Mouse (Mus musculus) hindbrain, postnatal 0 days (tissue): ENCODE measurements at regions not wholly inside any gene's neighbourhood (a gene's known extent, or its start where the extent isn't known, plus 50 kb on each side); places are given as distances from the start of the nearest gene placed in this dataset.

ENCODE experiments used
- ATAC-seq: fragments of 200-750 bp; cut with Nextera tagmentation; 2 replicates; pipeline ENCODE4 v1.8.0; 2017; ENCODE audit warnings: mild to moderate bottlenecking, moderate TSS enrichment, moderate library complexity
- DNase-seq: peaks from one replicate; pipeline ENCODE4 v3.0.0-alpha.2; 2015; ENCODE audit warnings: low spot score
- H3K27ac ChIP-seq: fragments of 300-500 bp; sonication (generic); 2 replicates; pipeline ENCODE4 v1.5.1; 2014; ENCODE audit warnings: mild to moderate bottlenecking
- H3K27me3 ChIP-seq: fragments of 300-500 bp; sonication (generic); 2 replicates; pipeline ENCODE4 v1.6.1; 2014; ENCODE audit warnings: low read length, mixed read lengths; ENCODE audit not compliant: insufficient read depth
- H3K36me3 ChIP-seq: fragments of 300-500 bp; sonication (generic); 2 replicates; pipeline ENCODE4 v1.6.1; 2014; ENCODE audit warnings: low read length, mixed read lengths; ENCODE audit not compliant: insufficient read depth
- H3K4me1 ChIP-seq: fragments of 300-500 bp; sonication (generic); 2 replicates; pipeline ENCODE4 v1.6.1; 2014; ENCODE audit warnings: antibody characterized with exemption, low read length, mixed read lengths; ENCODE audit not compliant: insufficient read depth
- H3K4me2 ChIP-seq: fragments of 300-500 bp; sonication (generic); 2 replicates; pipeline ENCODE4 v1.6.1; 2014; ENCODE audit warnings: low read depth, mild to moderate bottlenecking, low read length, moderate library complexity, mixed read lengths
- H3K4me3 ChIP-seq: fragments of 300-500 bp; sonication (generic); 2 replicates; pipeline ENCODE4 v1.5.1; 2014; ENCODE audit warnings: low read length
- H3K9ac ChIP-seq: fragments of 300-500 bp; sonication (generic); replicated peaks from 2 replicates; pipeline ENCODE4 v1.6.1; 2014; ENCODE audit warnings: mild to moderate bottlenecking, low read length, moderate library complexity, mixed read lengths
- H3K9me3 ChIP-seq: fragments of 300-500 bp; sonication (generic); 2 replicates; pipeline ENCODE4 v1.6.1; 2016; ENCODE audit warnings: low read length, mixed read lengths
- CTCF ChIP-seq: IDR thresholded peaks from 2 replicates; pipeline ENCODE4 v1.5.1; 2016; ENCODE audit warnings: antibody characterized with exemption, control low read depth, low read depth
- WGBS: fragments of 180-500 bp; shearing (Covaris S2); extraction: QIAGEN DNeasy Blood & Tissue Kit; methylation state at CpG from one replicate; pipeline ENCODE4 v1.1.7; 2014; 5-methylcytosine and 5-hydroxymethylcytosine counted together

DNA sequence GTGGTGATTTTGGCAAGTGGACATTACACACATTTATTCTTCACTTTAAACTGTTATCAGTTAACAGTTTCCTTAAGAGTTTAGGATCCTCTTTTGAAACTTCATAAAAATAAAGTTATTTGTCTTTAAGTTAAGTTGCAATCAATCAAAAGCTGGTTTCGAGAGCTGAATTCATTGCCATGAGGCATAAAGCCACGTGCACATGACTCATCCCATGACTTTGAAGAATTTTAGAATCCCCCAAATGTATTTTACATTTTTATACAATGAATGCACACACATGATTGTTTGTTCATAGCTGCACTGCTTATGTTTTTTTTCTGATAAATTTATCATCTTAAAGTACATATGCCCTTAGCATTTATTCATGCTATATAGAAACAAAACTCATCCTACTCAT is 1039.1 kb downstream of the Slc22a22 start:
- Histone ChIP-seq H3K4me2 (no peak overlapping the region), H3K4me3 (no peak overlapping the region), H3K4me1 (no peaks in the 10 kb centered on the region), H3K27ac (no peak overlapping the region), H3K27me3 (no peaks in the 10 kb centered on the region), H3K9ac (no peak overlapping the region), H3K36me3 (no peaks in the 10 kb centered on the region), H3K9me3 (no peaks in the 10 kb centered on the region)
- no peak for DNase-seq
- no peak for ATAC-seq
- no peak for TF ChIP-seq CTCF
- 78% methylated on average over 2 of the region's 2 CpGs for WGBS

DNA sequence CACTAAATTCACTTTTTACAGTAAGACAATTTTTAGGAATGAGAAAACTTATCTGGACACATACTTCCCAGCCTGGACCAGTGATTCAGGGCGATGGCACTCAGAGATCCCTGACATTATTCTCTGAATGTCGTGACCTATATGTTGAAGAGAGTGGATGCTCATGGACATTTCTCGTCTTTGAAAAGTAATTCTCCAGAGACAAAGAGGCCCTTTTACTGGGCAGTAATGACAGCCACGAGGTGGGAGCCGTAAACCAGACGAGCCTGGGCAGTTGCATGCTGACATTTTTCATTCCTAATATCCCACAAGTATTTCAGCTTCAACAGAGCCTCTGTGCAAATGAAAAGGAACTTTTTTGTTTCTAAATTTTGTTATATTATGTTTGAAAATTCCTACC is 1041.3 kb downstream of the Slc22a22 start:
- TF ChIP-seq CTCF: no peak
- H3K36me3 ChIP-seq: no peaks in the 10 kb centered on the region
- H3K4me1 ChIP-seq: no peaks in the 10 kb centered on the region
- no peak for ATAC-seq
- no peak overlapping the region for H3K9ac ChIP-seq
- no peak for DNase-seq
- H3K27me3 ChIP-seq: no peaks in the 10 kb centered on the region
- WGBS: 78% methylated on average over 6 of the region's 6 CpGs
- no peak overlapping the region for H3K27ac ChIP-seq
- H3K4me2 ChIP-seq: no peak overlapping the region
- H3K9me3 ChIP-seq: no peaks in the 10 kb centered on the region
- no peak overlapping the region for H3K4me3 ChIP-seq

DNA sequence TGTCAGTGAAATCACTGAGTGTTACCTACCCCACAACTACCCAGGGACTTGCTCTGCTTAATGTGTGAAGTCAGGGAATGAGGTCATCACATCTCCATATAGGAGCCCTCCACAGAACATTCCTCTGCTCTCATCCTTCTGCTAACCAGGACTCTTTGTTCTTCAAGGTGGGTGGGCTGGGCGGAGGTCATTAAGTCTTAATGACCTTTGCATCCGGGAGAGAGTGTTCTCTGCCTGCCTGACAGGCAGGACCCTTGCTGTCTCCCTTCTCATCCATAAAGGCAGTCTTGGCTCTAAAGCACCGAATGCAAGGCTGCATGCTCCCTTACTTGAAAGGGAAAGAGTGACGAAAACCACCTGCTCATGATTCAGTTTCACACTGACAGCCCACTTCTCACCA is 1051.4 kb downstream of the Slc22a22 start:
- no peaks in the 10 kb centered on the region for H3K9me3 ChIP-seq
- H3K9ac ChIP-seq: no peak overlapping the region
- ATAC-seq (no peak), DNase-seq (no peak)
- H3K4me2 ChIP-seq: no peak overlapping the region
- 20% methylated on average over 4 of the region's 4 CpGs for WGBS
- no peaks in the 10 kb centered on the region for H3K36me3 ChIP-seq
- no peak for TF ChIP-seq CTCF
- no peak overlapping the region for H3K27ac ChIP-seq
- H3K27me3 ChIP-seq: no peaks in the 10 kb centered on the region
- no peak overlapping the region for H3K4me3 ChIP-seq
- no peaks in the 10 kb centered on the region for H3K4me1 ChIP-seq

DNA sequence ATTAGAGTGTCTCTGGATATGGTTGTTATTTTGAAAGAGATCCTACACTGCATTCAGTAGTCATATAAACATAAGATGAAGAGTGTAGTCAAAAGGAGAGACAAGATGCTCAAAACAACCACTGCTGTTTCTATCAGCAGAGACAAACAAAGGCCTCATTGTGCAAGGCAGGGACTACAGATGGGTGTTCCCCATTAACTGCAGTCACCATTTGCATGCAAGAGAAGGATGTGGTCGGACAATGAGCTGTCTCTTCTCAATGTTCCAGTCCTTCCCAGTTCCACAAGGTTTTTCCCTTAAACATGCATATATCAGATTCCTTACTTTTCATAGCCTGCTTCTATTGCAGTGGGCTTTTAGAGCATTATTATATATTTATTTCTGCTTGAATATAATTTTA is 1056.7 kb downstream of the Slc22a22 start:
- Histone ChIP-seq H3K4me2 (no peak overlapping the region), H3K4me1 (no peaks in the 10 kb centered on the region), H3K27me3 (no peaks in the 10 kb centered on the region), H3K4me3 (no peak overlapping the region), H3K9ac (no peak overlapping the region), H3K9me3 (no peaks in the 10 kb centered on the region), H3K27ac (no peak overlapping the region), H3K36me3 (no peaks in the 10 kb centered on the region)
- ATAC-seq (no peak), DNase-seq (peak; percentile 21)
- WGBS: 32% methylated on average over 1 of the region's 1 CpGs
- TF ChIP-seq CTCF: no peak

DNA sequence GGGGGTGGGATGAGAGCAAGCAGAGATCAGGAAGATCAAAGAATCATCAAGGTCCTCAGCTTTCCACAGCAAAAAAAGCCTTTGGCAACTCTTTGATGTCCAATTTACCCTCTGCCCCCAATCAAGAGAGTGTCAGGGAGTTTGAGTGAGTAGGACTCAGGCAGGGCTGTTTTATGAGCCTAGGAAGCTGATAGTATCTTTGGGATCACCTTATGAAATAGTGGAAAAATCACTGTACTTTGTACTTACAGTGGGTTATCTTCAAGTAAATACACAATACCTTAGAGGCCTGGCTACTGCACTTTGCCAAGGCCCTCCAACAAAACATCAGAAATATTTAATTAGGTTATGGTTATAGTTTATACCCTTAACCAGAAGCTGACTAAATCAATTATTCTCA is 1085.4 kb downstream of the Slc22a22 start:
- ATAC-seq (no peak), DNase-seq (no peak)
- TF ChIP-seq CTCF: no peak
- Histone ChIP-seq H3K27me3 (no peaks in the 10 kb centered on the region), H3K9ac (no peak overlapping the region), H3K27ac (no peak overlapping the region), H3K4me1 (no peaks in the 10 kb centered on the region), H3K36me3 (no peaks in the 10 kb centered on the region), H3K9me3 (no peaks in the 10 kb centered on the region), H3K4me3 (no peak overlapping the region), H3K4me2 (no peak overlapping the region)

DNA sequence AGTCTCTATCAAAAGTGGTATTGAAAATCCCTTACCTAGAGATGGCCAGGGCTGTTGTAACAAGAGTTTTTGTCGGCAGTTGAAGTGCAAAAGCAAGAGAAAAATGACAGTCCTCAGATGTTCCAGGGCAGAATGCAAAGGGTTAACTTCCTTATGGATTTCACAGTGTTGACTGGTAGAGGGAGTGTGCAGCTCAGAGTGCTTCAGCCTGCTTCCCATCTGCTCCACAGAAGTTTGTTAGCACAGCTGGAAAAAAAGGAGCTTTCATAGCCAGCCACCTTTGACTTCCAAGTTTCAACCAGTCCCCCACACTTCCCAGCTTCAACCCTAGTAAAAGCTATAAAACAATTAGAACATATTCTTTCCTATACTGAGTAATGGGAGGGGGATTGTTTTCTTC is 1098.9 kb downstream of the Slc22a22 start:
- no peak for TF ChIP-seq CTCF
- H3K9me3 ChIP-seq: no peaks in the 10 kb centered on the region
- H3K36me3 ChIP-seq: no peaks in the 10 kb centered on the region
- no peaks in the 10 kb centered on the region for H3K4me1 ChIP-seq
- ATAC-seq: no peak
- WGBS: 73% methylated on average over 1 of the region's 1 CpGs
- no peak overlapping the region for H3K27ac ChIP-seq
- DNase-seq: no peak
- H3K4me3 ChIP-seq: no peak overlapping the region
- H3K4me2 ChIP-seq: no peak overlapping the region
- H3K9ac ChIP-seq: no peak overlapping the region
- no peaks in the 10 kb centered on the region for H3K27me3 ChIP-seq

DNA sequence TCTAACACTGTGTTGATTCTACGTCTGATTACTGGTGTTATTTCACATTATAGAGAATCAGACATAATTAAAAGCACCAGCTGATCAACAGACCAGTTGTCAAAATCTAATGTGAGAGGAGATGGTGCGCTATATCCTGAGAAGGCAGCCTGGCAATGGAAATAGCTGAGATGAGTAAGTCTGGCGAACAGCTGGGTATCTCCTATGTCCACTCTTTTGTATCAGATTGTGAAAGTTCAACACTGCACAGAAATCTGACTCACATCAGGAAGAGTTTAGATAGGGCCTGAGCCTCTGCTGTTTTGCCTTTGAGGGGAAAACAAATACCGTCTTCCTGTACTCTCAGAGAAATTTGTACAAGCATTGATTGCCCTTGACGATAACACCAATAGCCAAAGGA is 1126.5 kb downstream of the Slc22a22 start:
- H3K4me1 ChIP-seq: no peaks in the 10 kb centered on the region
- no peak for TF ChIP-seq CTCF
- 83% methylated on average over 5 of the region's 5 CpGs for WGBS
- no peak overlapping the region for H3K4me2 ChIP-seq
- no peaks in the 10 kb centered on the region for H3K27me3 ChIP-seq
- no peaks in the 10 kb centered on the region for H3K9me3 ChIP-seq
- no peak for ATAC-seq
- no peak overlapping the region for H3K27ac ChIP-seq
- no peak overlapping the region for H3K4me3 ChIP-seq
- no peaks in the 10 kb centered on the region for H3K36me3 ChIP-seq
- H3K9ac ChIP-seq: no peak overlapping the region
- DNase-seq: no peak
